Mouse (Mus musculus): ENCODE data around the gene Retreg1. TPM values are rescaled to one million over a fixed set of nuclear protein-coding genes. Genes with fewer than 3 reads are reported as not detected.

The Retreg1 gene
- polyA plus RNA-seq, 1 experiment, result 36.0 TPM

GRCm38 (mm10) chr15:25940397-25941377 lies 97.7 kb downstream of the Retreg1 start:
- WGBS, result 25% methylated on average over 24 of the region's 24 CpGs
- peak overlapping the region; percentile 40 for H3K4me3 ChIP-seq (ENCODE audit: insufficient read depth, low read depth, low read length)
- H3K27me3 ChIP-seq (replicated peaks; ENCODE audit: control insufficient read depth, insufficient read depth, low read length), result no peaks in the 10 kb centered on the region
- TF ChIP-seq POLR2A (IDR thresholded peaks at IDR 0.05; ENCODE audit: low read depth, low read length), result no peak
- 0 out of 2 replicates have a peak, but pooled peaks have one; percentile 5 for TF ChIP-seq CTCF (conservative IDR thresholded peaks at IDR 0.05; ENCODE audit: insufficient read depth, insufficient read length, low read depth, low read length)
- H3K36me3 ChIP-seq (ENCODE audit: control insufficient read depth, insufficient read depth, low read length), result no peaks in the 10 kb centered on the region
- peak; percentile 62 for DNase-seq
- peak overlapping the region; percentile 69 for H3K27ac ChIP-seq (ENCODE audit: insufficient read depth, low read depth, low read length)
- peaks cover 30% of the 10 kb centered on the region for H3K4me1 ChIP-seq (ENCODE audit: control insufficient read depth, insufficient read depth, low read length)

DNA sequence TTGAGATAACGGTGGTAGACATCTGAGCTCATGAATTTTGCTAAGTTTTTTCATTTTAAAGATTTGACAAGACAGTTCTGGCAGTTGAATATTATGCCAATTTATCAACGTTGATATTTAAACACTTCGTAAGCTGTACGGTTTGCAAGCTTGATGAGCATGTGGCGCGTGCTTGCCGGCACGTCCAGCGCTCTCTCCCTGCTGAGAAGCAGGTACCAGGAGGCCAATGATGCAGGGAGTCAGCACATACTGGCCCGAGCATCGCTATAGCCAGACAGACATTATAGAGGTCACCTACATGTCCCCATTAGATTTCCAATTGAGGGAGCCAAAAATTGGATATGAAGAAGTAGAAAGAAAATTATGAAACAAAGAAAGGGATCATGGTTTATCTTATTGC lies 98.5 kb downstream of the Retreg1 start:
- Histone ChIP-seq H3K4me1 (ENCODE audit: control insufficient read depth, insufficient read depth, low read length) (peaks cover 32% of the 10 kb centered on the region), H3K27me3 (replicated peaks; ENCODE audit: control insufficient read depth, insufficient read depth, low read length) (no peaks in the 10 kb centered on the region), H3K36me3 (ENCODE audit: control insufficient read depth, insufficient read depth, low read length) (no peaks in the 10 kb centered on the region), H3K27ac (ENCODE audit: insufficient read depth, low read depth, low read length) (peak overlapping the region; percentile 15), H3K4me3 (ENCODE audit: insufficient read depth, low read depth, low read length) (peak overlapping the region; percentile 33; the same call in 1 of the 2 replicates)
- WGBS, result 52% methylated on average over 11 of the region's 11 CpGs
- no peak for DNase-seq
- TF ChIP-seq CTCF (conservative IDR thresholded peaks at IDR 0.05; ENCODE audit: insufficient read depth, insufficient read length, low read depth, low read length), result no peak
- no peak for TF ChIP-seq POLR2A (IDR thresholded peaks at IDR 0.05; ENCODE audit: low read depth, low read length)

DNA sequence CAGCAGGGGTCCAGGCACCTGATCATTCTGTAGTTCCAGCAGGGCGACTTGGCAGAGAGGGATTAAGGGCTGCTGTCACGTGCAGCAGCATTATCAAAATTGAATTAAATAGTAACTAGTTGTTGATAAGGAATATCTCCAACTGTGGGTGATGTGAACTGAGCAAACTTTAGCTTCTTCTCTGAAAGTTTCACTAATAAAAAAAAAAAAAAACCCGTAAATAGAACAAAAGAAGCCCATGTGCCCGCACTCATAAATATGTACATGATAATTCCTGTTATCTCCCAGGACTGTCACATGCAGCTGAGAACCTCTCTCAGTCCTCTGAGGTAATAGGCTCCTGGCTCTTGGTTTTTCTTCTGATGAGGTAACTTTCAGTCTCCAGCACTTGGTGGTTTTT lies 99.4 kb downstream of the Retreg1 start:
- Histone ChIP-seq H3K4me3 (ENCODE audit: insufficient read depth, low read depth, low read length) (peak overlapping the region; percentile 25; the same call in 1 of the 2 replicates), H3K4me1 (ENCODE audit: control insufficient read depth, insufficient read depth, low read length) (peaks cover 31% of the 10 kb centered on the region), H3K27me3 (replicated peaks; ENCODE audit: control insufficient read depth, insufficient read depth, low read length) (no peaks in the 10 kb centered on the region), H3K27ac (ENCODE audit: insufficient read depth, low read depth, low read length) (peak overlapping the region; percentile 81), H3K36me3 (ENCODE audit: control insufficient read depth, insufficient read depth, low read length) (no peaks in the 10 kb centered on the region)
- no peak for DNase-seq
- WGBS, result 65% methylated on average over 4 of the region's 4 CpGs
- no peak for TF ChIP-seq CTCF (conservative IDR thresholded peaks at IDR 0.05; ENCODE audit: insufficient read depth, insufficient read length, low read depth, low read length)
- no peak for TF ChIP-seq POLR2A (IDR thresholded peaks at IDR 0.05; ENCODE audit: low read depth, low read length)

DNA sequence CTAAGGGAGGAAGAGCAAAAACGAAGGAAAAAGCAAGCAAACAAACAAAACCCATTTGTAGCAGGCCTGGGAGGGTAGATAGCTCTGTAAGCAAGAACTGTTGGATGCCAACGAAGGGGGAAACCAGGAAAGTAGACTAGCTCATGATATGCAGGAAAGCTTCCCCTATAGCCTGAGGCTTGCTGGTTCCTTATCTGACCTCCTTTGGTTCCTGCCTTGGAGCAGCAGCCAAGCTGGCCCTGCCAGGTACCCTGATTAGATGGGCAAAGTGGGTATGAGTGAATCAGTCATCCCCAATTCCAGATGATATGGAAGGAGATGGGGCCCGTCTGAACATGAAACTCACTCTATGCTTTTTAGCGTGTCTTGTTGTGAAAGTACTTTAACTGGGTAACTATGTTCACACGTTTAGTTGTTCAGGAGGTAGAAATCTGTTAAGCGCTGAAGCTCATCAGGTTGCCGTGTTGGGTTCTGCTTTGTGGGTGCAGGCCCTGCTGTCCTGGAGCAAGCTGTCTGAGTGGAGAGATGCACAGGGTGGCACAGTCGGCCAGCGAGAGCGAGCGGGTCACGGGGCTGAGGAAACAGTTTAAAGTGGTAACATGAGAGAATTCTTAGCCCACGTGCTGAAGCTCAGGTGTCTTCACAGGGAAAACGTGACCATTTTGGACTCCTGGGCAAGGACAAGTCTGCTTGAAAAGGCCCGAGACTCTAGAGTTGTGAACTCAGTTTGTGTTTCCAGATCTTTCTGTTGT lies 100.6 kb downstream of the Retreg1 start:
- H3K36me3 ChIP-seq (ENCODE audit: control insufficient read depth, insufficient read depth, low read length), result no peaks in the 10 kb centered on the region
- WGBS, result 62% methylated on average over 15 of the region's 15 CpGs
- TF ChIP-seq CTCF (conservative IDR thresholded peaks at IDR 0.05; ENCODE audit: insufficient read depth, insufficient read length, low read depth, low read length) (no peak), POLR2A (IDR thresholded peaks at IDR 0.05; ENCODE audit: low read depth, low read length) (no peak)
- peak overlapping the region; percentile 81 for H3K27ac ChIP-seq (ENCODE audit: insufficient read depth, low read depth, low read length)
- H3K4me3 ChIP-seq (ENCODE audit: insufficient read depth, low read depth, low read length), result peak overlapping the region; percentile 0; the same call in 1 of the 2 replicates
- no peaks in the 10 kb centered on the region for H3K27me3 ChIP-seq (replicated peaks; ENCODE audit: control insufficient read depth, insufficient read depth, low read length)
- peaks cover 38% of the 10 kb centered on the region for H3K4me1 ChIP-seq (ENCODE audit: control insufficient read depth, insufficient read depth, low read length)
- peak; percentile 66 for DNase-seq

GRCm38 (mm10) chr15:25945224-25945623 lies 102.2 kb downstream of the Retreg1 start:
- Histone ChIP-seq H3K36me3 (ENCODE audit: control insufficient read depth, insufficient read depth, low read length) (no peaks in the 10 kb centered on the region), H3K27me3 (replicated peaks; ENCODE audit: control insufficient read depth, insufficient read depth, low read length) (no peaks in the 10 kb centered on the region), H3K4me3 (ENCODE audit: insufficient read depth, low read depth, low read length) (no peak overlapping the region), H3K27ac (ENCODE audit: insufficient read depth, low read depth, low read length) (peak overlapping the region; percentile 71), H3K4me1 (ENCODE audit: control insufficient read depth, insufficient read depth, low read length) (peaks cover 45% of the 10 kb centered on the region)
- TF ChIP-seq CTCF (conservative IDR thresholded peaks at IDR 0.05; ENCODE audit: insufficient read depth, insufficient read length, low read depth, low read length) (no peak), POLR2A (IDR thresholded peaks at IDR 0.05; ENCODE audit: low read depth, low read length) (no peak)
- 44% methylated on average over 8 of the region's 8 CpGs for whole genome bisulfite sequencing
- peak; percentile 61 for DNase-seq

DNA sequence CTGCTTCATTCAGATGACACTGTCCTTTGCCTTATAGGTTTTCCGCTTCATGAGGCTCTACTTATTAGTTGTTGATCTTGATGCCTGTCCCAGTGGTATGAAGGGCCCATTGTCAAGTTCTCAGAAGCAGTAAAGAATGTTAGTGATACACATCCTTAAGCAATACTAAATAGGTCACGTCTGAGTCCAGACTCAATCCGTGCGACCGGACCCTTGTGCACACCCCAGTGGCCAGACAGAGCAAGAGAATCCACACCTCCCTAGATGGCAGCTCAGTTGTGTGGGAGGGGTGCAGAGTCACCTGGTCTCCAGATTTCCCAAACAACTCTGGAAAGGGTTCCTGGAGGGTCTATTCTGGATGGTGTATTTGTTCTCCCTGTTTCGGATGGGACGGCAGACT lies 103.5 kb downstream of the Retreg1 start:
- Histone ChIP-seq H3K4me1 (ENCODE audit: control insufficient read depth, insufficient read depth, low read length) (peaks cover 45% of the 10 kb centered on the region), H3K27me3 (replicated peaks; ENCODE audit: control insufficient read depth, insufficient read depth, low read length) (no peaks in the 10 kb centered on the region), H3K4me3 (ENCODE audit: insufficient read depth, low read depth, low read length) (no peak overlapping the region), H3K36me3 (ENCODE audit: control insufficient read depth, insufficient read depth, low read length) (no peaks in the 10 kb centered on the region), H3K27ac (ENCODE audit: insufficient read depth, low read depth, low read length) (no peak overlapping the region)
- 64% methylated on average over 7 of the region's 7 CpGs for WGBS
- no peak for DNase-seq
- TF ChIP-seq POLR2A (IDR thresholded peaks at IDR 0.05; ENCODE audit: low read depth, low read length), result no peak
- 0 out of 2 replicates have a peak, but pooled peaks have one; percentile 18 for TF ChIP-seq CTCF (conservative IDR thresholded peaks at IDR 0.05; ENCODE audit: insufficient read depth, insufficient read length, low read depth, low read length)
